Mouse (Mus musculus) intestine, embryonic 14.5 days (tissue): ENCODE measurements around the gene Gm20532. TPM values are rescaled to one million over a fixed set of nuclear protein-coding genes. Genes with fewer than 3 reads are reported as not detected.

Source experiments
- ATAC-seq: fragments of 200-750 bp; cut with Nextera tagmentation; replicated peaks from 2 replicates; pipeline ENCODE4 v1.8.0; 2017; ENCODE audit warnings: low read depth, moderate number of reproducible peaks, moderate TSS enrichment, moderate library complexity; ENCODE audit not compliant: low FRiP score, low TSS enrichment
- DNase-seq: peaks from one replicate; pipeline ENCODE4 v3.0.0-alpha.2; 2018; ENCODE audit warnings: low spot score
- H3K27ac ChIP-seq: fragments of 300-500 bp; sonication (generic); 2 replicates; pipeline ENCODE4 v1.5.1; 2014; ENCODE audit warnings: low read depth, mild to moderate bottlenecking, control low read depth
- H3K27me3 ChIP-seq: fragments of 300-500 bp; sonication (generic); replicated peaks from 2 replicates; pipeline ENCODE4 v1.6.1; 2014; ENCODE audit warnings: low read length, control low read depth; ENCODE audit not compliant: control insufficient read depth, insufficient read depth
- H3K36me3 ChIP-seq: fragments of 300-500 bp; sonication (generic); 2 replicates; pipeline ENCODE4 v1.6.1; 2014; ENCODE audit warnings: low read length, control low read depth; ENCODE audit not compliant: control insufficient read depth, insufficient read depth
- H3K4me1 ChIP-seq: fragments of 300-500 bp; sonication (generic); replicated peaks from 2 replicates; pipeline ENCODE4 v1.6.1; 2014; ENCODE audit warnings: low read length, control low read depth, mixed read lengths; ENCODE audit not compliant: control insufficient read depth, insufficient read depth
- H3K4me2 ChIP-seq: fragments of 300-500 bp; sonication (generic); 2 replicates; pipeline ENCODE4 v1.6.1; 2014; ENCODE audit warnings: low read length
- H3K4me3 ChIP-seq: fragments of 300-500 bp; sonication (generic); 2 replicates; pipeline ENCODE4 v1.5.1; 2014; ENCODE audit warnings: low read depth, low read length, control low read depth, mixed read lengths
- H3K9ac ChIP-seq: fragments of 300-500 bp; sonication (generic); 2 replicates; pipeline ENCODE4 v1.6.1; 2014; ENCODE audit warnings: mild to moderate bottlenecking, low read length
- H3K9me3 ChIP-seq: fragments of 300-500 bp; sonication (generic); 2 replicates; pipeline ENCODE4 v1.6.1; 2016; ENCODE audit warnings: low read length, control low read depth; ENCODE audit not compliant: control insufficient read depth
- WGBS: fragments of 180-500 bp; shearing (Covaris S2); extraction: QIAGEN DNeasy Blood & Tissue Kit; methylation state at CpG from one replicate; pipeline ENCODE4 v1.1.7; 2014; 5-methylcytosine and 5-hydroxymethylcytosine counted together
- polyA plus RNA-seq: library from polyadenylated mRNA; unstranded; fragments of >200 nt; fragmentation: Nextera tagmentation; extraction: Ambion mirVana; gene quantifications from 2 replicates; pipeline ENCODE4 v1.2.1, GENCODE M21; 2014

The Gm20532 gene
- polyA plus RNA-seq, 1 experiment from 2014 or later: not detected

DNA sequence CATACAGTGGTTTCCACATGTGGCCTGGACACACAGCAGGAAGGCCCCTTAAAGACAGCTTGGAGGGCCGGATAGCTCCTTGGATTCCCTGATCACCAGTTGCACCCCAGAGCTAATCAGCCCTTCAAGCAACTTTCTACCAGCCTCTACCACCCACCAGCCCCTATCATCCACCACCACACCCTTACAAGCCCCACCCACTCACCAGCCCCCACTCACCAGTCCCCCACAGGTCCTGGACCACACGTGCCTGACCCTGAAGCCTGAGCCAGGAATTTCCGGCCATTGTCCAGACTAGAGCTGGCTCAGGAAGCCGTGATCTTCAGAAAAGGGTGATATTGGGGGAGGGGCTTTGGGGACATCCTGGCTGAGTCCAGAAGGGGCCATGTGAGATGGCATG lies 10.6 kb upstream of the Gm20532 start:
- no peaks in the 10 kb centered on the region for H3K9me3 ChIP-seq
- H3K27ac ChIP-seq: peak overlapping the region; percentile 23; the same call in 1 of the 2 replicates
- 65% methylated on average over 4 of the region's 4 CpGs for WGBS
- no peak overlapping the region for H3K9ac ChIP-seq
- H3K27me3 ChIP-seq: no peaks in the 10 kb centered on the region
- H3K4me1 ChIP-seq: peaks cover 13% of the 10 kb centered on the region; the same call in 1 of the 2 replicates
- H3K36me3 ChIP-seq: no peaks in the 10 kb centered on the region
- H3K4me2 ChIP-seq: no peak overlapping the region
- H3K4me3 ChIP-seq: no peak overlapping the region
- no peak for ATAC-seq
- no peak for DNase-seq

DNA sequence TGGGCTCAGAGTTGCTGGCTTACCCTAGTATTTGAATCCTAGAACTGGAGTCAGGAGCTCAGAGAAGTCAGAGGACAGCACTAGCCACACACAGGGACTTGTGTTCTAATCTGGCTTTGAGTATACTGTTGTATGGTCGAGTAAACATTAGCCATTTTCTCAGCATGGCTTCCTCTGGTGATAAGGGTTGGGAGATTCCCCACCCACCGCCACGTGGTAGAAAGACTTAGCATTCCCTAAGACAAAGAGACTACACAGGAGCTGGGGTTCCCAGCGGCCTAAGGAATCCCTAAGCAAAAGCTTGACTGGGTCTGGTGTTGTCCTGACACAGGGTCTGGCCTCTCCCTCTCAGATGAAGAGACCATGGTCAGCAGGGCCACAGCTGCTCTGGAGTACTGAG lies 10.0 kb upstream of the Gm20532 start:
- Histone ChIP-seq H3K4me2 (no peak overlapping the region), H3K27ac (peak overlapping the region; percentile 23; the same call in 1 of the 2 replicates), H3K9ac (no peak overlapping the region), H3K27me3 (no peaks in the 10 kb centered on the region), H3K36me3 (no peaks in the 10 kb centered on the region), H3K9me3 (no peaks in the 10 kb centered on the region), H3K4me1 (peaks cover 13% of the 10 kb centered on the region; the same call in 1 of the 2 replicates), H3K4me3 (no peak overlapping the region)
- WGBS: 59% methylated on average over 4 of the region's 4 CpGs
- ATAC-seq (no peak), DNase-seq (no peak)

DNA sequence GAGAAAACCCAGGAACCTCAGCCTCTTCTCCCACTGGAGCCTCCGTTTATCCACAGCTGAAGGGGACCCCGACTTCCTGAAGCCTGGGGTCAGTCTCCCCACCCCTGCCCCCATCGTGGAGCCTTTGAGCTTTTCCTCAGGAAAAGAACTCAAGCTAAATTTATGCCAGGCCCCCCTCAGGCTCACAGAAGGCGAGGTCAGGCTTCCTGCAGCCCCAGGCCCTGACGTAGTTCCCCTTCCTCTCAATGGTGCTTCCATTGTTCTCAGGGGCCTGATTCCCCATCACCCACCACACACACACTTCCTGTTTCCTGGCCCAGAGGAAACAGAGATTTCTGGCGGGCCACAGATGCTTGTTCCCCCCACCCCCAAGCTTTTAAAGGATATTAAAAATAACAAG lies 8.1 kb upstream of the Gm20532 start:
- ATAC-seq: no peak
- Histone ChIP-seq H3K9ac (no peak overlapping the region), H3K4me2 (no peak overlapping the region), H3K27ac (peak overlapping the region; percentile 73), H3K9me3 (no peaks in the 10 kb centered on the region), H3K4me1 (peaks cover 8% of the 10 kb centered on the region; the same call in 1 of the 2 replicates), H3K4me3 (no peak overlapping the region), H3K27me3 (no peaks in the 10 kb centered on the region), H3K36me3 (no peaks in the 10 kb centered on the region)
- DNase-seq: no peak
- WGBS: 43% methylated on average over 6 of the region's 6 CpGs

DNA sequence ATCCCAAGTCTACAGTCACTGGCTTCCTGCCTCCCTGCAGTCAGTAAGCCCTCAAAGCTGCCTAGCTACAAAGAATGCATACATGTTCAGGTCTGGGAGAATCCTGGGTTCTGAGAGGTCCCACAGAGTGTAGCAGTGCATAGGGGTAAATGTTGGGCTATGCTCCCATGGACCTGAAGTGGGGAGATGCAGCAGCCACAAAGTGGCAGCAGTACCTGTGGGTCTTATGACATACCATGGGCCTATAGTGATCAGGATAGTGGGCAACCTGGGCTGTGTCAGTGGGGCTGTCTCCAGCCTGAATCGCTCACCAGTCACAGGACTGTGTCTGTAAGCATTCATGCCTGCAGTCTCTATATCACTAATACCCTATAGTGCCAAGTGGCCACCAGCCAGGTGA lies 6.7 kb upstream of the Gm20532 start, which contains the start of gene Egfl7:
Gene Egfl7 (plus strand): TSS at position 301 of the 400 bp plus-strand sequence.
- Histone ChIP-seq H3K9me3 (no peaks in the 10 kb centered on the region), H3K4me2 (no peak within 1 kb of the TSS), H3K4me3 (no peak within 1 kb of the TSS), H3K36me3 (no peaks in the 10 kb centered on the region), H3K4me1 (peaks cover 6% of the 10 kb centered on the region; the same call in 1 of the 2 replicates), H3K9ac (no peak within 1 kb of the TSS), H3K27me3 (no peaks in the 10 kb centered on the region), H3K27ac (peak within 1 kb of the TSS; percentile 2; the same call in 1 of the 2 replicates)
- WGBS: 93% methylated on average over 1 of the region's 1 CpGs
- ATAC-seq (no peak), DNase-seq (no peak)

DNA sequence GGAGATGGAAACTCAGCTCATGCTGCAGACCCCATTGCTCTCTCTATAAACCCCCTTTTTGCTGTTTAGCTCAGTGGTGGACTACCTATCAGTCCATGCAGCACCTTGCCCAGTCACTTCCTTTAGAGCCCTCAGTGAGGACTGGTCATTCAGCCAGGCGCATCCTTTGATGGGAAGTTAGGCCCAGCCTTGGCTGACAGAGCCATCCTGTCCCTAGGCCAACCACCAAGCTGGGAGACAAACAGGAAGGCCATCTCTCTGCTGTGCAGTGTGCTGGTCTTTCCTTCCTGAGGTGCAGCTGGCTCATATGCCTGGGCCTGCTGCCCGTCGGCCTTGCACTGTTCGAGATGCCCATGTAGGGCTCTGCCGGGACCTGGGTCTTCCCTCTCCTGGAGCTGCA lies 5.7 kb upstream of the Gm20532 start:
- DNase-seq: no peak
- Histone ChIP-seq H3K9ac (no peak overlapping the region), H3K9me3 (no peaks in the 10 kb centered on the region), H3K4me3 (no peak overlapping the region), H3K4me2 (no peak overlapping the region), H3K27me3 (no peaks in the 10 kb centered on the region), H3K36me3 (no peaks in the 10 kb centered on the region), H3K4me1 (peaks cover 6% of the 10 kb centered on the region; the same call in 1 of the 2 replicates), H3K27ac (no peak overlapping the region)
- 85% methylated on average over 5 of the region's 5 CpGs for WGBS
- ATAC-seq: no peak

DNA sequence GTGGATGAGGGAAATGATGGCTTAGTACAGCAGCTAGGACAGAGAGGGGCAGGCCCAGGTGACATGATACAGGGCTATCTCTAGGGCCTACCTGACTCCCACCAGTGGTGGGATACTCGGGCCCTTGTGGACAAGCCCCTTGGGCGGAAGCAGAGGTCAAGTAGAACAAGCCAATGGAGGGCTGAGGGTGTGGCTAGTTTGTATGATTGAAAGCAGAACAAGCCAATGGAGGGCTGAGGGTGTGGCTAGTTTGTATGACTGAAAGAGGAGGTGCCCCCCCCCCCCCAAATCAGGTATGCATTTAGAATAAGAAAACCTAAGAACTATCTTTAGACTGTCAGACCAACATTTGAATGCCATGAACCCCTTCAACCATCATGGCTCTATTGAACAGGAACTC lies 4.2 kb upstream of the Gm20532 start:
- Histone ChIP-seq H3K9me3 (no peaks in the 10 kb centered on the region), H3K4me3 (no peak overlapping the region), H3K9ac (no peak overlapping the region), H3K4me2 (no peak overlapping the region), H3K27ac (no peak overlapping the region), H3K36me3 (no peaks in the 10 kb centered on the region), H3K4me1 (peaks cover 6% of the 10 kb centered on the region; the same call in 1 of the 2 replicates), H3K27me3 (no peaks in the 10 kb centered on the region)
- ATAC-seq (no peak), DNase-seq (no peak)
- 66% methylated on average over 2 of the region's 2 CpGs for WGBS

DNA sequence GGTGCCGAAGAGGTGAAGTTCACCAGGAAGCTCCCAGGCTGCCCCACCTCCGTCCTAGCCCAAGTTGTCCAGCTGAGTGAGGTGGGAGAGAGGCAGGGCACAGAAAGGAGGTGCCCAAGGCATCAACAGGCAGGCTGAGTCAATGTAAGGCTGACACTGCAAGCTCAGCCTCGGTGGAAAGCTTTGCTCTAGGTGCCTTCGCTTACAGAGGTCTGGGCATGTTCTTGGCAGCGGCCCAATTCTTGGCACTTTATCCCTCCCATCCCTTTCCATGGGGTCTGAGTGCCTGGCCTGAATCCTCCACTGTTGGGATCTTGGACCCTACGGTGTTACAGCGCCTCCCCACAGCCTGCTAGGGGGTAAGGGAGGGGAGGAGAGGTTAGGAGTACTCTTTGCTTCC lies 3.7 kb upstream of the Gm20532 start:
- 85% methylated on average over 7 of the region's 7 CpGs for WGBS
- Histone ChIP-seq H3K27me3 (no peaks in the 10 kb centered on the region), H3K4me1 (peaks cover 6% of the 10 kb centered on the region; the same call in 1 of the 2 replicates), H3K36me3 (no peaks in the 10 kb centered on the region), H3K4me2 (no peak overlapping the region), H3K9me3 (no peaks in the 10 kb centered on the region), H3K27ac (peak overlapping the region; percentile 38; the same call in 1 of the 2 replicates), H3K9ac (no peak overlapping the region), H3K4me3 (no peak overlapping the region)
- DNase-seq (no peak), ATAC-seq (no peak)

DNA sequence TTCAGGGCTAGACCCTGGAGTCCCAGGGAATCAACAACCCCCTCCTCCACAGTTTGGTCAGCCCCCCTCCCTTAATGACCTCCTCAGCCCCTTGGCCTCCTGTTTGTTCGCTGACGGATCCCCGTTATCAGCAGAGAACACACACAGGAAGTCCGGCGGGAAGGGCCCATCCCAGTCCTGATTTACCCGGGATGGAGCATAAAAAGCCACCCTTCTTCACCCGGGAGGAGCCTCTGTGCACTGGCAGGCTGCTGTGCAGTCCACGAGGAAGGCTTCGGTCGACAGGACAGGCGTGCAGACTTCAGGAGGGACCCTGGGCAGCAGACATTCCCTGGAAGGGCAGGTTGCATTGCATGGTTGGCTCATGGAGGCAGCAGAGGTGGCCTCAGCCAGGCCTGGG lies 2.8 kb upstream of the Gm20532 start:
- Histone ChIP-seq H3K9me3 (no peaks in the 10 kb centered on the region), H3K9ac (peak overlapping the region; percentile 32), H3K36me3 (no peaks in the 10 kb centered on the region), H3K27ac (peak overlapping the region; percentile 38; the same call in 1 of the 2 replicates), H3K4me1 (peaks cover 5% of the 10 kb centered on the region; the same call in 1 of the 2 replicates), H3K27me3 (no peaks in the 10 kb centered on the region), H3K4me3 (peak overlapping the region; percentile 15; the same call in 1 of the 2 replicates), H3K4me2 (no peak overlapping the region)
- ATAC-seq: no peak
- no peak for DNase-seq
- 40% methylated on average over 11 of the region's 11 CpGs for WGBS

DNA sequence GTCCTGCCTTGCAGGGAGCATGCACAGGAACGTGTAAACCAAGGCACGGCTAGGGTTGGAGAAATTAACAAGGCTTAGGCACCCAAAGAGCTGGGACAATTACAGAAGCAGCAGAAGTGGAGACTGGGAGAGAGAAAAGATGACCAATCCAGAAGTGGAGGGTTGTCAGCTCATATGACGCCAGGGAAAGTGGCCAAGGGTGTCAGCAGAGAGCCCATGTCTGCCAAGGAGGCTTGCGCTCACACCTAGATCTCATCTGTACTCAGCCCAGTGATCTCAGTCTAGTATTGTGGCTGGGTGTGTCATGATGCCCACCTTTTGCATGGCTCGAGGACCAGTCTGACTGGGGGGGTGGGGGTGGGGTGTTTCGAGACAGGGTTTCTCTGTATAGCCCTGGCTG lies 726 bp upstream of the Gm20532 start:
- 59% methylated on average over 6 of the region's 6 CpGs for WGBS
- ATAC-seq (no peak), DNase-seq (no peak)
- peak overlapping the region; percentile 21 for H3K4me3 ChIP-seq
- no peak overlapping the region for H3K4me2 ChIP-seq
- peak overlapping the region; percentile 16 for H3K27ac ChIP-seq
- 0 out of 2 replicates have a peak, but pooled peaks cover 4% of the 10 kb centered on the region for H3K4me1 ChIP-seq
- H3K27me3 ChIP-seq: no peaks in the 10 kb centered on the region
- H3K36me3 ChIP-seq: no peaks in the 10 kb centered on the region
- no peaks in the 10 kb centered on the region for H3K9me3 ChIP-seq
- H3K9ac ChIP-seq: peak overlapping the region; percentile 44
